Mouse (Mus musculus): ENCODE results near the gene Chd5.

The Chd5 gene

GRCm38 (mm10) chr4:152317631-152318033 is 20.8 kb upstream of the Chd5 start:
- no peak for DNase-seq (ENCODE audit: inconsistent ontology term)

- DNase-seq (ENCODE audit: inconsistent ontology term) = peak; percentile 59
Measured at GRCm38 (mm10) chr4:152318517-152319234, 19.8 kb upstream of the Chd5 start, which contains the start of gene Rnf207. Rnf207 (minus strand) TSS chr4:152318993.

- DNase-seq (ENCODE audit: inconsistent ontology term) = no peak
Measured at GRCm38 (mm10) chr4:152321464-152321863, 17.0 kb upstream of the Chd5 start.

- DNase-seq (ENCODE audit: inconsistent ontology term) = no peak
Measured at GRCm38 (mm10) chr4:152324641-152325562, 13.5 kb upstream of the Chd5 start.

- peak; percentile 97 for DNase-seq (ENCODE audit: inconsistent ontology term)
Measured at GRCm38 (mm10) chr4:152325574-152326411, 12.7 kb upstream of the Chd5 start, which contains the start of gene Rpl22. Rpl22 (plus strand) TSS chr4:152325742.

GRCm38 (mm10) chr4:152326543-152326942 is 11.9 kb upstream of the Chd5 start:
- no peak for DNase-seq (ENCODE audit: inconsistent ontology term)

- peak; percentile 59 for DNase-seq (ENCODE audit: inconsistent ontology term)
Measured at GRCm38 (mm10) chr4:152328691-152329090, 9.8 kb upstream of the Chd5 start.

GRCm38 (mm10) chr4:152332952-152333351 is 5.5 kb upstream of the Chd5 start:
- peak; percentile 59 for DNase-seq (ENCODE audit: inconsistent ontology term)

GRCm38 (mm10) chr4:152333587-152333986 is 4.9 kb upstream of the Chd5 start:
- no peak for DNase-seq (ENCODE audit: inconsistent ontology term)

GRCm38 (mm10) chr4:152337772-152338171 is 679 bp upstream of the Chd5 start:
- DNase-seq (ENCODE audit: inconsistent ontology term) = no peak

GRCm38 (mm10) chr4:152339293-152339790 is 891 bp downstream of the Chd5 start:
- DNase-seq (ENCODE audit: inconsistent ontology term) = no peak

- peak; percentile 18 for DNase-seq (ENCODE audit: inconsistent ontology term)
Measured at GRCm38 (mm10) chr4:152340584-152341284, 2.3 kb downstream of the Chd5 start.

GRCm38 (mm10) chr4:152343296-152343695 is 4.8 kb downstream of the Chd5 start:
- peak; percentile 25 for DNase-seq (ENCODE audit: inconsistent ontology term)

- no peak for DNase-seq (ENCODE audit: inconsistent ontology term)
Measured at GRCm38 (mm10) chr4:152344651-152345050, 6.2 kb downstream of the Chd5 start.

GRCm38 (mm10) chr4:152345120-152345889 is 6.9 kb downstream of the Chd5 start:
- DNase-seq (ENCODE audit: inconsistent ontology term) = peak; percentile 68

- DNase-seq (ENCODE audit: inconsistent ontology term) = no peak
Measured at GRCm38 (mm10) chr4:152349837-152350381, 11.5 kb downstream of the Chd5 start.

- no peak for DNase-seq (ENCODE audit: inconsistent ontology term)
Measured at GRCm38 (mm10) chr4:152350722-152351421, 12.4 kb downstream of the Chd5 start.

GRCm38 (mm10) chr4:152351422-152352305 is 13.2 kb downstream of the Chd5 start:
- DNase-seq (ENCODE audit: inconsistent ontology term) = no peak

Data from Muller cell, postnatal 12 days (primary cell).